Mouse (Mus musculus): ENCODE measurements around the gene Ksr1. TPM values are rescaled to one million over a fixed set of nuclear protein-coding genes. Genes with fewer than 3 reads are reported as not detected.

Ksr1 gene
- polyA plus RNA-seq, 1 experiment from 2014 or later, result 3.5 TPM

DNA sequence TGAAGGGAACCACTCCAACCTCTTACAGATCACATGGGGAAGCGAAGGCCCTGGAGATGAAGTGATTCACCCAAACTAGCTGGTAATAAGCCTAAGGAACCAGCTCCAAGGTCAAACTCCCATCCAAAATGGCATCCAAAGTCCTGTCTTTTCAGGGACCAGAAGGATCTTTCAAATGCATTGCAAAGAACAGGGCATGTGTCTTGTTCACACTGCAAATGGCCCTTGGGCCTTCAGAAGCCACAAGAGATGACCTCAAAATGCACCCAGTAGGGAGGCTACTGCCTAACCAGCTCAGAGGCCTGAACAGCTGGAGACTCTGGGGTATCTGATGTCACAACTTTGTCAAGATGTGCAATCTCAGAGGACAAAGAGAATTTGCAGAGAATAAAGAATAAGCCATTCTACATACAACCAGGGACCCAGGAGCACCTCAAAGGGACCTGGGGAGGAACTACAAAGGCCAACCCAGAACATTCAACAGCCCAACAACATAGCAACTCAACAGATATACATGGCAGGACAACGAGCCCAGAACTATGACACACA lies 2.1 kb downstream of the Ksr1 start:
- H3K27ac ChIP-seq, result no peak overlapping the region
- no peak overlapping the region for H3K4me3 ChIP-seq
- no peaks in the 10 kb centered on the region for H3K27me3 ChIP-seq
- H3K9ac ChIP-seq, result no peak overlapping the region
- WGBS, result 76% methylated on average over 2 of the region's 2 CpGs
- peaks cover 39% of the 10 kb centered on the region for H3K4me1 ChIP-seq (replicated peaks)
- no peaks in the 10 kb centered on the region for H3K9me3 ChIP-seq
- H3K36me3 ChIP-seq, result no peaks in the 10 kb centered on the region
- H3K4me2 ChIP-seq, result peak overlapping the region; percentile 72
- no peak for ATAC-seq (ENCODE audit: low FRiP score)

GRCm38 (mm10) chr11:79143322-79143721 lies 2.9 kb downstream of the Ksr1 start:
- Histone ChIP-seq H3K27ac (no peak overlapping the region), H3K36me3 (no peaks in the 10 kb centered on the region), H3K9me3 (no peaks in the 10 kb centered on the region), H3K4me2 (no peak overlapping the region), H3K4me1 (replicated peaks) (peaks cover 39% of the 10 kb centered on the region), H3K4me3 (no peak overlapping the region), H3K27me3 (no peaks in the 10 kb centered on the region), H3K9ac (no peak overlapping the region)
- WGBS, result 81% methylated on average over 3 of the region's 3 CpGs
- ATAC-seq (ENCODE audit: low FRiP score), result no peak

DNA sequence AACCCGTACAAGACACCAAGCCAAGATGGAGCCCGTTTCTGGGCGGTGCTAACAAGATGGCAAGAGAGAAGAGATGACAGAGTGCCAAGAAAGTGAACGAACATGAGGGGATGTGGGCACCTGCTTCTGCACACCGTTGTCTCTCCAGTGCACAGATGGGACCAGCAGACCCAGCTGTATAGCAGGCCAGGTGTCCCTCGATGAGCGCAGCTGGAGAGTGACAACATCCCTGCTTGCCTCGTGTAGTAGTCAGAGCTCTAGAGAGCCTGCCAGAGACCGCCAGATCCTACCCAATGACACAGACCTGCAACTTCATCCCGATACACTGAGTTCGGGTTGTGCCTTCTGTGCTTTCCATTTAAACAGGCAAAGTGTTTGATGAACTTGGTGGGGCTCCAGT lies 3.8 kb downstream of the Ksr1 start:
- H3K9ac ChIP-seq, result no peak overlapping the region
- H3K4me3 ChIP-seq, result no peak overlapping the region
- 81% methylated on average over 11 of the region's 11 CpGs for WGBS
- no peaks in the 10 kb centered on the region for H3K36me3 ChIP-seq
- H3K4me2 ChIP-seq, result no peak overlapping the region
- H3K9me3 ChIP-seq, result no peaks in the 10 kb centered on the region
- no peak overlapping the region for H3K27ac ChIP-seq
- no peaks in the 10 kb centered on the region for H3K27me3 ChIP-seq
- no peak for ATAC-seq (ENCODE audit: low FRiP score)
- peaks cover 39% of the 10 kb centered on the region for H3K4me1 ChIP-seq (replicated peaks)

DNA sequence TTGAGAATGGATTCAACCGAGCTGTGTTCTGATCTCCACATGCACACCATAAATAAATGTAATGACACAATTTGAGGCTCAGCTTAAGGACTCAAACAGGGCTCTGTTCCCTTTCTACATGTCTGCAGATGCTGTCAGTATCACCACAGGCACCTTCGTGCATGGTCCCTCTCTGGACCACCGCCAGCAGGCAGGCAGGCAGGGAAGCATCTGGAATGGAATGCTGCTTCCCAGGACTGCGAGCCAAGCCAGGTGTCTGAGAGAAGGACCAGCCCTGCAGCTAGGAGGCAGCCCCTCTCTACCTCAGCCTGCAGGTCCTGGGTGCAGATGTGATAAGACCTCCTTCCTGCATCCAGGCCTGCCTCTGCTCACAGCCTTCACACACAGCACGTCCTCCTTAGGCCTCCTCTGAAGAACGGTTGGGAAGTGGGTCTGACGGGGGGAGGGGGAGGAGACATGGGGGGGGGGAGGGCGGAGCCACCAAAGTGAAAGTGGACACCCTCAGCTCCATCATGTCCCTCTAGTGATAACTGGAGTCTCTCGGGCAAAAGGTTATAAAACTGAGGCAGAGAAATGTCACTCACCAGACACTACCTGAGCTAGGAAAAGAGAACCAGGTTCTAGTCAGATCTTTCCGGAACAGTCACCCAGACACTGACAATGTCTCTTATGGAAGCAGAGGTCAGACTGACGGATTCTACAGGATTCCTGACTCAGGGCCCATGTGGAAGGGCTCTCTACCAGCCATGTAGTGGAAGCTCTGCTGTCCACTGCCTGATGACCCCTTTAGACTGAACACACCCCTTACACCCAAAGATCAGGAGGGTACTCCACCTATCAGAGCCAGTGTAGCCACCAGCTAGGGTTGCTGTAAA lies 4.7 kb downstream of the Ksr1 start:
- no peak for ATAC-seq (ENCODE audit: low FRiP score)
- H3K9ac ChIP-seq, result no peak overlapping the region
- H3K36me3 ChIP-seq, result no peaks in the 10 kb centered on the region
- no peaks in the 10 kb centered on the region for H3K27me3 ChIP-seq
- H3K4me2 ChIP-seq, result no peak overlapping the region
- H3K4me3 ChIP-seq, result no peak overlapping the region
- peaks cover 40% of the 10 kb centered on the region for H3K4me1 ChIP-seq (replicated peaks)
- H3K9me3 ChIP-seq, result no peaks in the 10 kb centered on the region
- H3K27ac ChIP-seq, result no peak overlapping the region
- WGBS, result 48% methylated on average over 11 of the region's 11 CpGs

GRCm38 (mm10) chr11:79140511-79140888 lies 5.7 kb downstream of the Ksr1 start:
- no peak overlapping the region for H3K4me2 ChIP-seq
- 96% methylated on average over 6 of the region's 6 CpGs for WGBS
- no peaks in the 10 kb centered on the region for H3K36me3 ChIP-seq
- no peak overlapping the region for H3K9ac ChIP-seq
- no peak overlapping the region for H3K4me3 ChIP-seq
- no peaks in the 10 kb centered on the region for H3K27me3 ChIP-seq
- no peaks in the 10 kb centered on the region for H3K9me3 ChIP-seq
- no peak overlapping the region for H3K27ac ChIP-seq
- no peak for ATAC-seq (ENCODE audit: low FRiP score)
- peaks cover 47% of the 10 kb centered on the region for H3K4me1 ChIP-seq (replicated peaks)

GRCm38 (mm10) chr11:79139878-79140510 lies 6.2 kb downstream of the Ksr1 start:
- ATAC-seq (ENCODE audit: low FRiP score), result no peak
- no peaks in the 10 kb centered on the region for H3K9me3 ChIP-seq
- H3K4me2 ChIP-seq, result no peak overlapping the region
- WGBS, result 94% methylated on average over 11 of the region's 11 CpGs
- H3K27me3 ChIP-seq, result no peaks in the 10 kb centered on the region
- no peak overlapping the region for H3K4me3 ChIP-seq
- no peaks in the 10 kb centered on the region for H3K36me3 ChIP-seq
- no peak overlapping the region for H3K9ac ChIP-seq
- peaks cover 45% of the 10 kb centered on the region for H3K4me1 ChIP-seq (replicated peaks)
- no peak overlapping the region for H3K27ac ChIP-seq

DNA sequence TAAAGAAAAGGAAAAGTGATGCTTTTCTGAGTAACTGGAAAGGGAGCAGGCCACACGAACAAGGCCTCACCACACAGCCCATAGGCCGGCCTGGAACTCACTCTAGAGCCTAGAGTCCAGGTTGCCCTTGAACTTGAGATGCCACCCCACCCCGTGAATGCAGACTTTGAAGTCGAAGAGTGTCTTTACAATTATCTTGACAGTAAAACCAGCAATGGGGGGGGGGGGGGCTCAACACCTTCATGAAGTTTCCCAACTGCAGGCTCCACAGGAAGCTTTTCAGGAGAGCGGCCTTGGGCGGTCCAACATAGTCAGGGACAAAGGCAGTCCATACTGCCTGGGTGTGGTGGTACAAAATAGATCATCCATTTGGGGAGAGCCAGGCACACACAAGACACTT lies 7.6 kb downstream of the Ksr1 start:
- 93% methylated on average over 6 of the region's 6 CpGs for WGBS
- no peak overlapping the region for H3K27ac ChIP-seq
- no peak for ATAC-seq (ENCODE audit: low FRiP score)

GRCm38 (mm10) chr11:79137245-79137644 lies 9.0 kb downstream of the Ksr1 start:
- Histone ChIP-seq H3K27me3 (no peaks in the 10 kb centered on the region), H3K9me3 (no peaks in the 10 kb centered on the region), H3K27ac (no peak overlapping the region), H3K4me2 (no peak overlapping the region), H3K36me3 (no peaks in the 10 kb centered on the region), H3K4me3 (no peak overlapping the region), H3K4me1 (replicated peaks) (peaks cover 28% of the 10 kb centered on the region), H3K9ac (no peak overlapping the region)
- ATAC-seq (ENCODE audit: low FRiP score), result no peak
- 63% methylated on average over 5 of the region's 5 CpGs for WGBS

More for the DNA sequence above, 7.6 kb downstream of the Ksr1 start:
- Histone ChIP-seq H3K4me2 (no peak overlapping the region), H3K36me3 (no peaks in the 10 kb centered on the region), H3K27me3 (no peaks in the 10 kb centered on the region), H3K9me3 (no peaks in the 10 kb centered on the region), H3K4me3 (no peak overlapping the region), H3K9ac (no peak overlapping the region), H3K4me1 (replicated peaks) (peaks cover 31% of the 10 kb centered on the region)

DNA sequence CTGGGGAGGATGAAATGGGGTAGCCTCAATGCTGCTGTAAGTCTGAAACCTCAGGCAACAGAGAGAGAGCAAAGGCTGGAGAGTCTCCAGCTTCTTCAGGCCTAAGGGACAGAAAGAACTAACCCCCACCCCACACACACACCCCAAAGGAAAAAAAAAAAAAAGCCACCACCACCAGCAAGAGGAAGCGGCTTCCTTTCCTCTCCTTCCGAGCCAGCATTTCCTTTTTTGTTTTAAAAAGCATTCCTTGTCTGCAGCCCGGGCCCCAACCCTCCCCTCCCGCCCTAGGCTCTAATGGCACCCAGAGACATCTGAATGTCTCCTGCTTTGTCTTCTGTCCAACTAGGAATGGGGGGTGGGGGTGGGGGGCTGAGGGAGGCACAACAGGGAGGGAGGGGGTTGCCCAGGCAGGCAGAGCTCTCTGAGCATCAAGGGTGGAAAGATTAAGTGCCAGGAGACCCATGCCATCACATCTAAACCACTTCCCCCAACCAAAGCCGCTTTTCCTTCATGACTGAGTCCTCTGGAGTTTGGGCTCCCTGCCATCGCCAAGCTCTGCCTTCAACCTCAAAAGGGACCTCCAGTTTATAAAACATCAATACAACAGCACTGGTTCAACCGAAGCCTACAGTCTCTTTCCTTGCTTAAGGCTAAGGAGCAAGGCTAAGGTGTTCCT lies 10.4 kb downstream of the Ksr1 start:
- Histone ChIP-seq H3K4me1 (replicated peaks) (peaks cover 19% of the 10 kb centered on the region), H3K4me3 (no peak overlapping the region), H3K9ac (no peak overlapping the region), H3K27me3 (no peaks in the 10 kb centered on the region), H3K4me2 (no peak overlapping the region), H3K36me3 (no peaks in the 10 kb centered on the region), H3K9me3 (no peaks in the 10 kb centered on the region), H3K27ac (peak overlapping the region; percentile 44; the same call in 1 of the 2 replicates)
- 31% methylated on average over 7 of the region's 7 CpGs for WGBS
- ATAC-seq (ENCODE audit: low FRiP score), result no peak

DNA sequence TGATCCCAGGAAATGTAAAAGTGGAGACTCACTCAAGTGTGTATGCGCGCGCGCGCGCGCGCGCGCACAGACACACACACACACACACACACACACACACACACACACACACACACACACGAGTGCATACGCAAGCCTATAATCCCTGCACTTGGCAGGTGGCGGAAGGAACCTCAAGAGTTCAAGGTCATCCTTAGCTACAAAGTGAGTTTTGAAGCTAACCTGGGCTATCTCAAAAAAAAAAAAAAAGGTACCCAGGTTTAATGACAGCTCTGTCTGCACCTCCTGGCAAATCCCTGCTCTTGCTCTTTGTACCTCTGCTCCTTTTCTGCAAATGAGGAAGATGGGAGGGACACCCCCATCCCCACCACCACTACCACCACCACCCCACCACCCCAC lies 11.1 kb downstream of the Ksr1 start:
- ATAC-seq (ENCODE audit: low FRiP score), result no peak
- WGBS, result 98% methylated on average over 13 of the region's 13 CpGs
- H3K9ac ChIP-seq, result no peak overlapping the region
- H3K4me2 ChIP-seq, result no peak overlapping the region
- no peaks in the 10 kb centered on the region for H3K36me3 ChIP-seq
- H3K4me3 ChIP-seq, result no peak overlapping the region
- no peaks in the 10 kb centered on the region for H3K9me3 ChIP-seq
- H3K27me3 ChIP-seq, result no peaks in the 10 kb centered on the region
- H3K4me1 ChIP-seq (replicated peaks), result peaks cover 19% of the 10 kb centered on the region
- H3K27ac ChIP-seq, result no peak overlapping the region

GRCm38 (mm10) chr11:79134416-79135104 lies 11.6 kb downstream of the Ksr1 start:
- Histone ChIP-seq H3K4me3 (no peak overlapping the region), H3K9ac (no peak overlapping the region), H3K27me3 (no peaks in the 10 kb centered on the region), H3K36me3 (no peaks in the 10 kb centered on the region), H3K27ac (no peak overlapping the region), H3K4me2 (no peak overlapping the region), H3K4me1 (replicated peaks) (peaks cover 20% of the 10 kb centered on the region), H3K9me3 (no peaks in the 10 kb centered on the region)
- ATAC-seq (ENCODE audit: low FRiP score), result no peak
- 89% methylated on average over 13 of the region's 13 CpGs for WGBS

DNA sequence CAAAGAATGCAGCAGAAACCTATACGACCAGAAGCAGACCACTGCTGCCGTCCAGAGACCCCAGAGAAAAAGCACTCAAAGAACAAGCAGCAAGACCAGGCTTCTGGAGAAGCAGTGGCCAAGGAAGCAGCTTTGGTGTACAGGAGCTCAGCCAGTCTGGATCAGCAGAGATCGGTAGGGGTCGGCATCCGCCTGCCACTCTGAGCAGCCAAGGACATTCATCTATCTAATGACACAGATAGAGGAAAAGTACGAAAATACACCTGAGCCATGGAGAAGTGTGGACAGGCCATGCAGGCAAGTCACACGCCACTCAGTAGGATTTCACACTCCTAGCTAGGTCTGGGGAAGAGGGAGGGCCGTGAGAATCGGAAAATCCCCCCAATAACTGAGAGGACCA lies 12.2 kb downstream of the Ksr1 start:
- no peak overlapping the region for H3K4me3 ChIP-seq
- no peaks in the 10 kb centered on the region for H3K36me3 ChIP-seq
- no peaks in the 10 kb centered on the region for H3K27me3 ChIP-seq
- H3K27ac ChIP-seq, result no peak overlapping the region
- no peak overlapping the region for H3K9ac ChIP-seq
- WGBS, result 81% methylated on average over 9 of the region's 9 CpGs
- no peak overlapping the region for H3K4me2 ChIP-seq
- H3K9me3 ChIP-seq, result no peaks in the 10 kb centered on the region
- peaks cover 24% of the 10 kb centered on the region for H3K4me1 ChIP-seq (replicated peaks)
- no peak for ATAC-seq (ENCODE audit: low FRiP score)
